Mouse (Mus musculus) intestine, postnatal 0 days (tissue): ENCODE data around the gene Fgfr2. TPM values are rescaled to one million over a fixed set of nuclear protein-coding genes. Genes with fewer than 3 reads are reported as not detected.

Experiments used
- ATAC-seq: fragments of 200-750 bp; cut with Nextera tagmentation; 2 replicates; pipeline ENCODE4 v1.8.0; 2017; ENCODE audit warnings: mild to moderate bottlenecking, moderate TSS enrichment, moderate library complexity
- H3K27ac ChIP-seq: fragments of 300-500 bp; sonication (generic); 2 replicates; pipeline ENCODE4 v1.5.1; 2014; ENCODE audit warnings: mild to moderate bottlenecking, low read depth, low read length, moderate library complexity
- H3K27me3 ChIP-seq: fragments of 300-500 bp; sonication (generic); replicated peaks from 2 replicates; pipeline ENCODE4 v1.6.1; 2014; ENCODE audit warnings: low read length, mixed read lengths; ENCODE audit not compliant: control insufficient read depth, insufficient read depth
- H3K36me3 ChIP-seq: fragments of 300-500 bp; sonication (generic); 2 replicates; pipeline ENCODE4 v1.6.1; 2014; ENCODE audit warnings: mild to moderate bottlenecking, moderate library complexity; ENCODE audit not compliant: control insufficient read depth, insufficient read depth
- H3K4me1 ChIP-seq: fragments of 300-500 bp; sonication (generic); replicated peaks from 2 replicates; pipeline ENCODE4 v1.6.1; 2014; ENCODE audit warnings: antibody characterized with exemption, low read length, mixed read lengths; ENCODE audit not compliant: control insufficient read depth, insufficient read depth
- H3K4me2 ChIP-seq: fragments of 300-500 bp; sonication (generic); replicated peaks from 2 replicates; pipeline ENCODE4 v1.6.1; 2014; ENCODE audit warnings: low read depth, mild to moderate bottlenecking, moderate library complexity
- H3K4me3 ChIP-seq: fragments of 300-500 bp; sonication (generic); 2 replicates; pipeline ENCODE4 v1.5.1; 2014; ENCODE audit warnings: low read depth, low read length
- H3K9ac ChIP-seq: fragments of 300-500 bp; sonication (generic); 2 replicates; pipeline ENCODE4 v1.6.1; 2014; ENCODE audit warnings: mild to moderate bottlenecking, low read depth, low read length
- H3K9me3 ChIP-seq: fragments of 300-500 bp; sonication (generic); 2 replicates; pipeline ENCODE4 v1.6.1; 2016; ENCODE audit warnings: mixed run types; ENCODE audit not compliant: control insufficient read depth
- CTCF ChIP-seq: sonication (generic); IDR thresholded peaks from 2 replicates; pipeline ENCODE4 v1.5.1; 2016; ENCODE audit warnings: low read depth, mild to moderate bottlenecking, control low read depth, antibody characterized with exemption, moderate library complexity
- WGBS: fragments of 180-500 bp; shearing (Covaris S2); extraction: QIAGEN DNeasy Blood & Tissue Kit; methylation state at CpG from one replicate; pipeline ENCODE4 v1.1.7; 2014; 5-methylcytosine and 5-hydroxymethylcytosine counted together
- polyA plus RNA-seq: library from polyadenylated mRNA; unstranded; fragments of >200 nt; fragmentation: Nextera tagmentation; extraction: Ambion mirVana; gene quantifications from 2 replicates; pipeline ENCODE4 v1.2.1, GENCODE M21; 2015

The Fgfr2 gene
- polyA plus RNA-seq, 1 experiment from 2014 or later, result 29.5 TPM

- no peak overlapping the region for H3K4me2 ChIP-seq
- WGBS, result 91% methylated on average over 4 of the region's 4 CpGs
- H3K4me3 ChIP-seq, result no peak overlapping the region
- TF ChIP-seq CTCF, result no peak
- no peaks in the 10 kb centered on the region for H3K9me3 ChIP-seq
- H3K4me1 ChIP-seq, result no peaks in the 10 kb centered on the region; the same call in 1 of the 2 replicates
- H3K9ac ChIP-seq, result no peak overlapping the region
- ATAC-seq, result no peak
- H3K27me3 ChIP-seq, result no peaks in the 10 kb centered on the region
- H3K27ac ChIP-seq, result no peak overlapping the region
- H3K36me3 ChIP-seq, result no peaks in the 10 kb centered on the region
These were observed 2799.4 kb downstream of the Fgfr2 start for GRCm38 (mm10) chr7:130323766-130324165.

- H3K27ac ChIP-seq, result no peak overlapping the region
- no peak overlapping the region for H3K4me3 ChIP-seq
- ATAC-seq, result no peak
- TF ChIP-seq CTCF, result no peak
- no peak overlapping the region for H3K9ac ChIP-seq
- no peaks in the 10 kb centered on the region; the same call in 1 of the 2 replicates for H3K4me1 ChIP-seq
- no peaks in the 10 kb centered on the region for H3K9me3 ChIP-seq
- 44% methylated on average over 8 of the region's 8 CpGs for WGBS
- H3K4me2 ChIP-seq, result no peak overlapping the region
- H3K36me3 ChIP-seq, result no peaks in the 10 kb centered on the region
- H3K27me3 ChIP-seq, result no peaks in the 10 kb centered on the region
These were observed 2803.2 kb downstream of the Fgfr2 start for GRCm38 (mm10) chr7:130319799-130320556.

DNA sequence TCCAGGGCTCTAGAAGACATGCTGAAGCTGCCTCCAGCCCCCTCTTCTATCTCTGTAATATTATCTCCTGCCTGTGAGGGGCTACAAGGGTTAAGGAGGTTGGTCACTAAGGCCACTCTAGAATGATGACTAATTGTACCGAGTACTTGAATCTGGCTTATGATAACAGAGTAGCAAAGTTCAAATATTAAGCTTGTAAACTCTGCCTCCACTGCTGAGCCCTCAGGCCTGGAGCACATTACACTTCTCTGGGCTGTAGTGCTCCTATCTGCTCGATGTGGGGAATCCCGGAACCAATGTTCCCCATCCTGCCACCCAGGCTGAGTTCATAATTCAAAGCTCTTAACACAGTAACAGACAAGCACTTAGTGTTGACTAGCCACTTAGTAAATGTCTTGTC, 2806.9 kb downstream of the Fgfr2 start:
- H3K27me3 ChIP-seq, result no peaks in the 10 kb centered on the region
- H3K4me2 ChIP-seq, result no peak overlapping the region
- TF ChIP-seq CTCF, result no peak
- WGBS, result 25% methylated on average over 3 of the region's 3 CpGs
- no peaks in the 10 kb centered on the region; the same call in 1 of the 2 replicates for H3K4me1 ChIP-seq
- H3K9me3 ChIP-seq, result no peaks in the 10 kb centered on the region
- no peaks in the 10 kb centered on the region for H3K36me3 ChIP-seq
- H3K27ac ChIP-seq, result no peak overlapping the region
- ATAC-seq, result peak; percentile 45; the same call in 1 of the 2 replicates
- H3K4me3 ChIP-seq, result no peak overlapping the region
- no peak overlapping the region for H3K9ac ChIP-seq

DNA sequence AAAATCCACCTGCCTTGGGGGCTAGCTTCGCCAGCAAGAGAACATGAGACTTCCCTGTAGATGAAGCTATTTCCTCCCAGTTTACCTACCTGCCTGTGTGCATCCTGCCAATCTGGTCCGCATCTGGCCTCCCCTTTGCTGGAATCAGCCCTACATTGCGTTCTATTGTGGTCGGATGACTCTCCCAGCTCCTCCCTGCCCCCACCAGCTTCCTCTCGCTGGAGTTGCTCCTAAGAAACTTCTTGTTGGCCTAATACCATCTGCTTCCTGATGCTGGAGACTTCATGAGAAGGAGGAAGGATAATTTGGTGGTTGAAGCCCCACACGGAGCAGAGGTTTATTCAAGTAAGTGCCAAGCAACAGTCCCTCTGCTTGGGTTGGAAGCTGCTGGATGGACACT, 2807.9 kb downstream of the Fgfr2 start:
- no peak overlapping the region for H3K27ac ChIP-seq
- WGBS, result 73% methylated on average over 6 of the region's 6 CpGs
- TF ChIP-seq CTCF, result no peak
- no peak overlapping the region for H3K4me3 ChIP-seq
- no peaks in the 10 kb centered on the region for H3K27me3 ChIP-seq
- H3K9me3 ChIP-seq, result no peaks in the 10 kb centered on the region
- no peak overlapping the region for H3K9ac ChIP-seq
- no peaks in the 10 kb centered on the region; the same call in 1 of the 2 replicates for H3K4me1 ChIP-seq
- no peaks in the 10 kb centered on the region for H3K36me3 ChIP-seq
- ATAC-seq, result no peak
- no peak overlapping the region for H3K4me2 ChIP-seq

DNA sequence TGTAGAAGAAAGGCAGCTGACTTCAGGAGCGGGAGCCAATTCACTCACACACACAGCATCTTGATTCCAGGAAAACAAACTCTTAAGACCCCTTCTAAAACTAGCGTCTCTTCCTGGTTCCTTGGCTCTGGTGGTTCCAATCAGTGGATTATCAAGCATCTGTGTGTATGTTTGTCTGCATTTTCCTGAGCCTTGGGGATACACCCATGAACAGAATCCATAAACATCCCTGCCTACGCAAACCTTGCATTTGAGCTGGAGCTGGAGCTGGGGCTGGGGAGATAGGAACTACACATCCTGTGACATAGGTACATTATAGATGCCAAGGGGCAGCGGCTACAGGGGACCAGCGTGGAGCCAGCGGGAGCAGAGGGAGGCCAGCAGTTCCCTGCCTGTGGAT, 2808.5 kb downstream of the Fgfr2 start:
- Histone ChIP-seq H3K4me1 (no peaks in the 10 kb centered on the region), H3K27me3 (no peaks in the 10 kb centered on the region), H3K4me3 (no peak overlapping the region), H3K9ac (no peak overlapping the region), H3K27ac (no peak overlapping the region), H3K4me2 (no peak overlapping the region), H3K9me3 (no peaks in the 10 kb centered on the region), H3K36me3 (no peaks in the 10 kb centered on the region)
- no peak for ATAC-seq
- no peak for TF ChIP-seq CTCF
- 92% methylated on average over 6 of the region's 6 CpGs for WGBS

DNA sequence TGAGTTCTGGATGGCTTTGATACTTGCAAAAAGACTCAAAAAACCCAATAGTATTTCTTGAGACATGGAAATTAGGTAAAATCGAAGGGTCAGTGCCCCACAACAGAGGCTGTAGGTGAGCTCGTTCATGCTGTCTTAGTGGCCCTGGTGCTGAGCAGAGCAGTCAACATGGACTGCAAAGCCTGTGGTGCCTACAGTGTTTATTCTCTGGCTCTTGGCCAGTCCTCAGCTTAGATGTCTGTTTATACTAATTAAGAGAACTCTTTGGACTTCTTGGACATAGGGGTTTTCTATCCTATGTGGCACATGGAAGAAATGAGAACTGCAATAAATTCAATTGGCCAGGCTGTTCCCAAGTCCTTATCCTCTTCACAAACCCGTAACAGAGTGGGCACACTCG, 2811.8 kb downstream of the Fgfr2 start:
- Histone ChIP-seq H3K27ac (no peak overlapping the region), H3K4me3 (no peak overlapping the region), H3K4me2 (no peak overlapping the region), H3K9ac (no peak overlapping the region), H3K9me3 (no peaks in the 10 kb centered on the region), H3K4me1 (peaks cover 8% of the 10 kb centered on the region), H3K27me3 (no peaks in the 10 kb centered on the region), H3K36me3 (no peaks in the 10 kb centered on the region)
- ATAC-seq, result no peak
- WGBS, result 74% methylated on average over 4 of the region's 4 CpGs
- no peak for TF ChIP-seq CTCF

DNA sequence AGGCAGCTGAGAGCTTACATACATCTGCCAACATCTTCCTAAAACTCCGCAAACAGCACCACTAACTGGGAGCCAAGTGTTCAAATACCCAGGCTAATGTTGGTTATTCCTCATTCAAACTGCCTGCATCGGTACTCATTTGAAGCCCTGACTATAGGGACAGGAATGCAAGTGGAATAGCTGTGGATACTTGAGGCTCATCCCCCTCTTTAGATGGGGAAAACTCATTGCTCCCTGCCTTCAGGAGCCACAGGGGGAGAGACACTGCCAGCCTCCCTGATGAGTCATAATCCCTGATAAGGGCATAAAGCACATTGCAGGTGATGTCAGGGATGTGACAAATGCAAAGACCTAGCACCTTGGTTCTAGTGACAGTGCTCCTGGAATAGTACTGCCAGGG, 2814.0 kb downstream of the Fgfr2 start:
- no peak overlapping the region for H3K4me3 ChIP-seq
- no peaks in the 10 kb centered on the region for H3K36me3 ChIP-seq
- H3K9ac ChIP-seq, result no peak overlapping the region
- ATAC-seq, result no peak
- 79% methylated on average over 2 of the region's 2 CpGs for WGBS
- peaks cover 8% of the 10 kb centered on the region for H3K4me1 ChIP-seq
- H3K4me2 ChIP-seq, result no peak overlapping the region
- H3K27ac ChIP-seq, result no peak overlapping the region
- H3K27me3 ChIP-seq, result no peaks in the 10 kb centered on the region
- TF ChIP-seq CTCF, result no peak
- H3K9me3 ChIP-seq, result no peaks in the 10 kb centered on the region
